Mouse (Mus musculus) limb, embryonic 12.5 days (tissue): ENCODE data around the gene Tm9sf2. TPM values are rescaled to one million over a fixed set of nuclear protein-coding genes. Genes with fewer than 3 reads are reported as not detected.

Experiments used
- ATAC-seq: fragments of 200-750 bp; cut with Nextera tagmentation; 2 replicates; pipeline ENCODE4 v1.8.0; 2017; ENCODE audit warnings: low read depth, moderate TSS enrichment; ENCODE audit not compliant: insufficient number of reproducible peaks, insufficient read depth, low FRiP score, low TSS enrichment
- H3K27ac ChIP-seq: fragments of 300-500 bp; sonication (generic); 2 replicates; pipeline ENCODE4 v1.5.1; 2016; ENCODE audit warnings: mild to moderate bottlenecking, moderate library complexity
- H3K27me3 ChIP-seq: fragments of 300-500 bp; sonication (generic); 2 replicates; pipeline ENCODE4 v1.6.1; 2016; ENCODE audit warnings: mild to moderate bottlenecking, moderate library complexity
- H3K36me3 ChIP-seq: fragments of 300-500 bp; sonication (generic); 2 replicates; pipeline ENCODE4 v1.6.1; 2016; ENCODE audit warnings: mild to moderate bottlenecking, moderate library complexity
- H3K4me1 ChIP-seq: fragments of 300-500 bp; sonication (generic); replicated peaks from 2 replicates; pipeline ENCODE4 v1.6.1; 2016
- H3K4me2 ChIP-seq: fragments of 300-500 bp; sonication (generic); 2 replicates; pipeline ENCODE4 v1.6.1; 2016; ENCODE audit warnings: mild to moderate bottlenecking, moderate library complexity
- H3K4me3 ChIP-seq: fragments of 300-500 bp; sonication (generic); replicated peaks from 2 replicates; pipeline ENCODE4 v1.5.1; 2016; ENCODE audit warnings: mild to moderate bottlenecking
- H3K9ac ChIP-seq: fragments of 300-500 bp; sonication (generic); replicated peaks from 2 replicates; pipeline ENCODE4 v1.6.1; 2016; ENCODE audit warnings: mild to moderate bottlenecking, moderate library complexity
- H3K9me3 ChIP-seq: fragments of 300-500 bp; sonication (generic); 2 replicates; pipeline ENCODE4 v1.6.1; 2016; ENCODE audit warnings: mild to moderate bottlenecking, moderate library complexity
- WGBS: fragments of 180-500 bp; shearing (Covaris S2); methylation state at CpG from one replicate; pipeline ENCODE4 v1.1.7; 2016; 5-methylcytosine and 5-hydroxymethylcytosine counted together
- polyA plus RNA-seq: library from polyadenylated mRNA; unstranded; fragments of >200 nt; fragmentation: Nextera tagmentation; extraction: Ambion mirVana; gene quantifications from 2 replicates; pipeline ENCODE4 v1.2.1, GENCODE M21; 2016

Gene Tm9sf2
- polyA plus RNA-seq, 1 experiment from 2014 or later: 124 TPM

GRCm38 (mm10) chr14:122073422-122073821, 33.4 kb upstream of the Tm9sf2 start:
- Histone ChIP-seq H3K27ac (no peak overlapping the region), H3K27me3 (no peaks in the 10 kb centered on the region), H3K36me3 (no peaks in the 10 kb centered on the region), H3K9ac (no peak overlapping the region), H3K4me2 (no peak overlapping the region), H3K4me3 (no peak overlapping the region), H3K4me1 (no peaks in the 10 kb centered on the region), H3K9me3 (no peaks in the 10 kb centered on the region)
- ATAC-seq: no peak
- WGBS: 88% methylated on average over 5 of the region's 5 CpGs

GRCm38 (mm10) chr14:122074360-122074759, 32.5 kb upstream of the Tm9sf2 start:
- no peaks in the 10 kb centered on the region for H3K27me3 ChIP-seq
- H3K9ac ChIP-seq: no peak overlapping the region
- no peaks in the 10 kb centered on the region for H3K4me1 ChIP-seq
- no peak overlapping the region for H3K27ac ChIP-seq
- no peaks in the 10 kb centered on the region for H3K36me3 ChIP-seq
- no peaks in the 10 kb centered on the region for H3K9me3 ChIP-seq
- ATAC-seq: no peak
- no peak overlapping the region for H3K4me3 ChIP-seq
- WGBS: 76% methylated on average over 10 of the region's 10 CpGs
- no peak overlapping the region for H3K4me2 ChIP-seq

- no peaks in the 10 kb centered on the region for H3K4me1 ChIP-seq
- H3K27ac ChIP-seq: no peak overlapping the region
- no peaks in the 10 kb centered on the region for H3K9me3 ChIP-seq
- WGBS: 89% methylated on average over 21 of the region's 21 CpGs
- H3K4me3 ChIP-seq: no peak overlapping the region
- no peaks in the 10 kb centered on the region for H3K27me3 ChIP-seq
- H3K9ac ChIP-seq: no peak overlapping the region
- no peaks in the 10 kb centered on the region for H3K36me3 ChIP-seq
- no peak overlapping the region for H3K4me2 ChIP-seq
- ATAC-seq: no peak
These were observed 31.2 kb upstream of the Tm9sf2 start for GRCm38 (mm10) chr14:122075485-122076200.

GRCm38 (mm10) chr14:122077017-122077416, 29.8 kb upstream of the Tm9sf2 start:
- Histone ChIP-seq H3K27me3 (no peaks in the 10 kb centered on the region), H3K4me2 (no peak overlapping the region), H3K27ac (no peak overlapping the region), H3K9ac (no peak overlapping the region), H3K4me3 (no peak overlapping the region), H3K9me3 (no peaks in the 10 kb centered on the region), H3K36me3 (no peaks in the 10 kb centered on the region), H3K4me1 (peaks cover 5% of the 10 kb centered on the region; the same call in 1 of the 2 replicates)
- no peak for ATAC-seq
- 77% methylated on average over 3 of the region's 3 CpGs for WGBS

- Histone ChIP-seq H3K4me1 (peaks cover 5% of the 10 kb centered on the region; the same call in 1 of the 2 replicates), H3K9ac (no peak overlapping the region), H3K36me3 (no peaks in the 10 kb centered on the region), H3K27me3 (no peaks in the 10 kb centered on the region), H3K27ac (no peak overlapping the region), H3K4me2 (no peak overlapping the region), H3K9me3 (no peaks in the 10 kb centered on the region), H3K4me3 (no peak overlapping the region)
- no peak for ATAC-seq
- WGBS: 43% methylated on average over 6 of the region's 6 CpGs
These were observed 27.4 kb upstream of the Tm9sf2 start for GRCm38 (mm10) chr14:122079428-122079827.

GRCm38 (mm10) chr14:122079921-122080320, 26.9 kb upstream of the Tm9sf2 start:
- H3K36me3 ChIP-seq: no peaks in the 10 kb centered on the region

GRCm38 (mm10) chr14:122081308-122081707, 25.5 kb upstream of the Tm9sf2 start:
- no peak for ATAC-seq
- Histone ChIP-seq H3K36me3 (no peaks in the 10 kb centered on the region), H3K9ac (no peak overlapping the region), H3K4me3 (no peak overlapping the region), H3K4me1 (peaks cover 5% of the 10 kb centered on the region; the same call in 1 of the 2 replicates), H3K4me2 (no peak overlapping the region), H3K9me3 (0 out of 2 replicates have a peak, but pooled peaks cover 10% of the 10 kb centered on the region), H3K27me3 (no peaks in the 10 kb centered on the region), H3K27ac (no peak overlapping the region)
- 21% methylated on average over 3 of the region's 3 CpGs for WGBS

More at GRCm38 (mm10) chr14:122079921-122080320, 26.9 kb upstream of the Tm9sf2 start:
- H3K9me3 ChIP-seq: 0 out of 2 replicates have a peak, but pooled peaks cover 3% of the 10 kb centered on the region
- H3K4me3 ChIP-seq: no peak overlapping the region
- ATAC-seq: no peak
- peaks cover 5% of the 10 kb centered on the region; the same call in 1 of the 2 replicates for H3K4me1 ChIP-seq
- H3K27ac ChIP-seq: no peak overlapping the region
- WGBS: 85% methylated on average over 5 of the region's 5 CpGs
- H3K4me2 ChIP-seq: no peak overlapping the region
- no peak overlapping the region for H3K9ac ChIP-seq
- H3K27me3 ChIP-seq: no peaks in the 10 kb centered on the region

GRCm38 (mm10) chr14:122083499-122083898, 23.3 kb upstream of the Tm9sf2 start:
- no peak for ATAC-seq
- H3K27me3 ChIP-seq: no peaks in the 10 kb centered on the region
- H3K27ac ChIP-seq: no peak overlapping the region
- no peaks in the 10 kb centered on the region for H3K36me3 ChIP-seq
- H3K4me3 ChIP-seq: no peak overlapping the region
- H3K9ac ChIP-seq: no peak overlapping the region
- H3K4me2 ChIP-seq: no peak overlapping the region
- 0 out of 2 replicates have a peak, but pooled peaks cover 10% of the 10 kb centered on the region for H3K9me3 ChIP-seq
- peaks cover 5% of the 10 kb centered on the region; the same call in 1 of the 2 replicates for H3K4me1 ChIP-seq
- 83% methylated on average over 7 of the region's 7 CpGs for WGBS

- Histone ChIP-seq H3K4me3 (no peak overlapping the region), H3K27ac (no peak overlapping the region), H3K27me3 (no peaks in the 10 kb centered on the region), H3K36me3 (no peaks in the 10 kb centered on the region), H3K9me3 (0 out of 2 replicates have a peak, but pooled peaks cover 10% of the 10 kb centered on the region), H3K4me1 (no peaks in the 10 kb centered on the region), H3K4me2 (no peak overlapping the region), H3K9ac (no peak overlapping the region)
- no peak for ATAC-seq
- 82% methylated on average over 5 of the region's 5 CpGs for WGBS
These were observed 18.9 kb upstream of the Tm9sf2 start for GRCm38 (mm10) chr14:122087956-122088355.

- H3K4me2 ChIP-seq: no peak overlapping the region
- H3K4me1 ChIP-seq: no peaks in the 10 kb centered on the region
- no peak overlapping the region for H3K9ac ChIP-seq
- no peaks in the 10 kb centered on the region for H3K36me3 ChIP-seq
- no peak for ATAC-seq
- no peaks in the 10 kb centered on the region; the same call in 1 of the 2 replicates for H3K9me3 ChIP-seq
- H3K4me3 ChIP-seq: no peak overlapping the region
- H3K27ac ChIP-seq: no peak overlapping the region
- no peaks in the 10 kb centered on the region for H3K27me3 ChIP-seq
- WGBS: 80% methylated on average over 4 of the region's 4 CpGs
These were observed 14.5 kb upstream of the Tm9sf2 start for GRCm38 (mm10) chr14:122092363-122092762.

GRCm38 (mm10) chr14:122096331-122096730, 10.5 kb upstream of the Tm9sf2 start:
- ATAC-seq: no peak
- Histone ChIP-seq H3K36me3 (no peaks in the 10 kb centered on the region), H3K4me3 (no peak overlapping the region), H3K4me1 (no peaks in the 10 kb centered on the region), H3K27ac (no peak overlapping the region), H3K4me2 (no peak overlapping the region), H3K9me3 (no peaks in the 10 kb centered on the region; the same call in 1 of the 2 replicates), H3K27me3 (no peaks in the 10 kb centered on the region), H3K9ac (no peak overlapping the region)
- 95% methylated on average over 11 of the region's 11 CpGs for WGBS
